Mouse (Mus musculus): Measurements from ENCODE around the gene Folr1.

The Folr1 gene

DNA sequence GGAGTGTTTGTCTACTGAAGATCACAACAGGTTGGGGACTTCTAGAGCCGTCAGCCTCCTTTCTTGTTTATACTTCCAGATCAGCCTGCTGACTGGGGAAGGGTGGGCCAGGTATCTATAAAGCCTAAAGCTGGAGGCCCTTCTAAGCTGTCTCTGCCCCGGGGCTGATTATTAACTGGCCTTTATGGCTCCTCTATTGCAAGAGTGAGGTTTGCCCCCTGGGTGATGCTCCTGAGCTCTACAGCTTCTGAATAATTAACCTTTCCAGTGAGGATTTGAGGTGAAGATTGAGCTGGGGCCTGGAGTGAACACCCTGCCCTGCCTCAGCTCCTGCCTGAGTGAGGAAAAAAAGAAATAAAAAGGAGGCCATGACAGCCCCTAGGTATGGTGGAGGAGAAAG is at the start of gene Folr1:
TSS of gene Folr1 (minus strand) at position 160 of the 400 bp plus-strand sequence.
- no peak for DNase-seq (ENCODE audit: low spot score)

- peak; percentile 81 for DNase-seq (ENCODE audit: low spot score)
Measured at GRCm38 (mm10) chr7:101918071-101918470, 47.5 kb upstream of the Folr1 start.

- DNase-seq (ENCODE audit: low spot score): no peak
Measured at GRCm38 (mm10) chr7:101911982-101912381, 41.4 kb upstream of the Folr1 start.

DNA sequence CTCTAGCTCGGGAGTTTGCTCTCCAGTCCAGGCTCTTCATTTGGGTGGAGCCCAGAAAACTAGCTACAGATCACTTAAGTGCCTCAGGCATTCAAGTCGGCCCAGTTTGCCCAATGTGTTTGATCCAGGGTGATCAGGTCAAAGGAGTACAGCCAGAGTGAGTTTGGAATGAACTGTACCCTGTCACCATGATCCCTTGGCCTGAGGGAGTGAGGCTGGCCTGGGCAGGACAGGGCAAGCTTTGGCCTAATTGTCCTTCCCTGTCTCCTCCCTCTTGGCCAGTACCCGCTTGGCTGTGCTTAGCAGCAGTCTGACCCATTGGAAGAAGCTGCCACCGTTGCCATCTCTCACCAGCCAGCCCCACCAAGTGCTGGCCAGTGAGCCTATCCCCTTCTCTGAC is 39.5 kb upstream of the Folr1 start:
- DNase-seq (ENCODE audit: low spot score): no peak

DNA sequence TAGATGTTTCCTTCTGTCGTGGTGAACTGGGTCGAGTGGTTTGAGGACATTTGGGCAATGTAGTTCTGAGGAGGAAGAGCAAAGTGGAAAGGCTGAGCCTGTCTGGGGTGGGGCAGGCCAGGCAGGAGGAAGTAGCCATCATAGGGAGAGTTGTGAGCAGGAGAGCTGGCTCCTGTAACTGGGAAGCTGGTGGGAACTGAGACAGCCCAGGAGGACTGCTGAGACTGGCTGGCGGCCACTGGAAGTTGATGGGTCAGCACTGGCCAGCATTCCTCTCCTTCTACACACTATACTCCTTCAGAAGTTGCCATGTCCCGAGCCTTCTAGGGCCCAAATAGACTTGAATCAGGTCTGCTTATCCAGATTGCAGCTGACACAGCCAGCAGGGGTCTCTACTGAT is 37.8 kb upstream of the Folr1 start:
- no peak for DNase-seq (ENCODE audit: low spot score)

GRCm38 (mm10) chr7:101906696-101907095 is 36.1 kb upstream of the Folr1 start:
- no peak for DNase-seq (ENCODE audit: low spot score)

GRCm38 (mm10) chr7:101906287-101906681 is 35.7 kb upstream of the Folr1 start, which contains the start of gene Tomt:
Gene Tomt (minus strand): TSS chr7:101906359.
- no peak for DNase-seq (ENCODE audit: low spot score)

GRCm38 (mm10) chr7:101905561-101906286 is 35.1 kb upstream of the Folr1 start, which contains the start of gene Lamtor1:
Gene Lamtor1 (plus strand): TSS chr7:101905904.
- peak; percentile 99 for DNase-seq (ENCODE audit: low spot score)

- no peak for DNase-seq (ENCODE audit: low spot score)
Measured at GRCm38 (mm10) chr7:101902846-101903245, 32.3 kb upstream of the Folr1 start.

DNA sequence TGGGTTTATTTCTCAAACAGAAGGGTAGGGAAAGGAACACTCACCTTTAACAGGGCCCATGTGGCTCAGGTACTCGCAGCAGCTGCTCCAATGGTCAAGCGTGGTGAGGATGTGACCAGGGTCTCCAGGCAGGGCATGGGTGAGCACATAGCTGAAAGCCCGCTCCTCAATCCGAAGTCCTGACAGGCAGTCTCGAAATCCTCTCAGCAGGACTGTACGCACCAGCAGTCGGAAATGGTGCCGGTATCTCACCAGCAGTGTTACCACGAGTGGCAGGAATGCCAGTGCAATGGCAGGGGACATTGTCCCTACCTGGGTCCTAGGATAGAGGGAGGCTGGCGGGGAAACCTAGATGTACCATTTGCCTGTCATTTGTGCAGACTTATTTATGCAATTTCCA is 31.4 kb upstream of the Folr1 start:
- no peak for DNase-seq (ENCODE audit: low spot score)

- no peak for DNase-seq (ENCODE audit: low spot score)
Measured at GRCm38 (mm10) chr7:101900331-101901097, 29.9 kb upstream of the Folr1 start.

- peak; percentile 96 for DNase-seq (ENCODE audit: low spot score)
Measured at GRCm38 (mm10) chr7:101896104-101897066, 25.8 kb upstream of the Folr1 start.

DNA sequence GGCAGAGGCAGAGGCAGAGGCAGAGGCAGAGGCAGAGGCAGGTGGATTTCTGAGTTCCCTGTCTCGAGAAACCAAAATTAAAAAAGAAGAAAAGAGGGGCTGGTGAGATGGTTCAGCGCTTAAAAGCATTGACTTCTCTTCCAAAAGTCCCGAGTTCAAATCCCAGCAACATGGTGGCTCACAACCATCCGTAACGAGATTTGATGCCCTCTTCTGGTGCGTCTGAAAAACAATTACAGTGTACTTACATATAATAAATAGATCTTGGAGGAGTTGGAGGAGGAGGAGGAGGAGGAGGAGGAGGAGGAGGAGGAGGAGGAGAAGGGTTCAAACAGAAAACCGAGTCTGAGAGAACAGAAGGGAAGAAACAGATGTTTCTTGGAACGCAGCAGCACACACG is 25.1 kb upstream of the Folr1 start:
- DNase-seq (ENCODE audit: low spot score): no peak

DNA sequence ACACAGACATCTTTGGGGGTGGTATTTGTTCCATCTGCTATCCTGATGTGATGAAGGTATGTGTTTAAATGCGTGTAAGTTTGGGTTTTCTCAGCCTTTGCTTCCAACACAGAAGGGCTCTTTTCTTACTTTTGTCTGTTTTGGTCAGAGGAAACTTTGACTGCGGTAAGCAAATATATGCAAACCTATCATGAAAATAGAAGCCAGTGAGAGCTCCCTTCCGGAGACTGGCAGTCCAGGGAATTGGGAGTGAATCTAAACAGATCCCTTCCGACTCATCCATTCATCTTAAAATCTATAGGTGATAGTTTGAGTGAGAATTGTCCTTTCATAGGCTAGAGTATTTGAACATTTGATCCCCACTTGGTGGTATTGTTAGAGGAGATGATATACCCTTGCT is 17.9 kb upstream of the Folr1 start:
- DNase-seq (ENCODE audit: low spot score): no peak

- no peak for DNase-seq (ENCODE audit: low spot score)
Measured at GRCm38 (mm10) chr7:101886274-101886673, 15.7 kb upstream of the Folr1 start.

DNA sequence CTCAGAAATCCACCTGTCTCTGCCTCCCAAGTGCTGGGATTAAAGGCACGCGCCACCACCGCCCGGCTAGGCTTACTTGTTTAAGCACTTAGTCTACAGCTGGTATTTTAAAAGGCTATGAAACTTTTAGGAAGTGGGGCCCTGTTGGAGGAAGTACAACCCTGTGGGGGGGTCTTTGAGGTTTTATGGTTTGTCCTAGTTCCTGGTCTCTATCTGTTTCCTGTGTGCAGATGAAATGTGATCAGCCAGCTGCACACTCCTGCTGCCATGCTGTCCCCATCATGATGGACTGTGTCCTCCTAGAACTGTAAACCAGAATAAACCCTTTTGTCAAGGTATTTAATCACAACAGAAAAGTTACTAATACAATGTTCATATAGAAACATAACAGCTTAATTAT is 13.6 kb upstream of the Folr1 start:
- no peak for DNase-seq (ENCODE audit: low spot score)

GRCm38 (mm10) chr7:101882413-101883154 is 12.0 kb upstream of the Folr1 start:
- DNase-seq (ENCODE audit: low spot score): no peak

DNA sequence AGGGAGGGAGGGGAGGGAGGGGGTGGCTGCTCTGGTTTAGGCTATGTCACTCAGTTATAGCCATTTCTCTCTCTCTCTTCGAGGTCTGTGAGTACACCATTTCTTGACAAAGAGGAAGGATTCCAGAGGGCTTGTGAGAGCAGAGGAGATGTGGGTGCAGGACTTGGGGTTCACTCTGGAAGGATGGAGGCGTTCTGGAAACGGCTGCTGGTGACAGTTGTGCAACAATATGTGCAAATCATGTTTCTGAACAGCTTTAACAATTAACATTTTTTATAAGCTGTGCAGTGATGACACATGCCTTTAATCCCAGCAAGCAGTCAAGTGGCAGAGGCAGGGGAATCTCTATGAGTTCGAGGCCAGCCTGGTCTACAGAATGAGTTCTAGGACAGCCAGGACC is 10.3 kb upstream of the Folr1 start:
- DNase-seq (ENCODE audit: low spot score): no peak

GRCm38 (mm10) chr7:101875978-101876377 is 5.4 kb upstream of the Folr1 start:
- DNase-seq (ENCODE audit: low spot score): no peak

GRCm38 (mm10) chr7:101871296-101871695 is 708 bp upstream of the Folr1 start:
- no peak for DNase-seq (ENCODE audit: low spot score)

DNA sequence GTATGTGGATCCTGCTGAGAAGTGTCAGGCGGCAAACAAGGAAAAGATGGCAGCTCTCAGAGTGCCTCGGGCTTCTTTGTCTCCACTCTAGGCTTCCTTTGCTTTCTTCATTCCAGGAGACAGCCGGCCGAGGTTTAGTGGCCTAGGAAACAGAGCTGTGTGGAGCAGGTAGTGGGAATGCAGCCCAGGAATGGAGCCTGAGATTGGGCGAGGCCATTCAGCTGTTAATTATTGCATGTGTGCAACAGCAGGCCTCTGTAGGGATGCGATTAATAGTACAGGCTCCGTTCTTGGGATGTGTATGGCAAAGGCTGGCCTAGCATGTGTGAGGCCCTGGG is 1.5 kb downstream of the Folr1 start:
- DNase-seq (ENCODE audit: low spot score): no peak

Data from testis, postnatal 10 days (tissue).